Mouse (Mus musculus) myocyte (in vitro differentiated cells): Measurements from ENCODE around the gene Egflam.

Source experiments
- CEBPB ChIP-seq: IDR thresholded peaks from 2 replicates; pipeline ENCODE4 v1.6.1; 2011; ENCODE audit warnings: mild to moderate bottlenecking, moderate library complexity; ENCODE audit not compliant: poor library complexity, insufficient read depth, severe bottlenecking
- E2F4 ChIP-seq: IDR thresholded peaks from one replicate; pipeline ENCODE4 v1.6.1; 2011; ENCODE audit warnings: mild to moderate bottlenecking, control low read depth, moderate library complexity; ENCODE audit not compliant: insufficient read depth
- MAX ChIP-seq: IDR thresholded peaks from one replicate; pipeline ENCODE4 v1.6.1; 2011; ENCODE audit warnings: low read depth, mild to moderate bottlenecking, control low read depth
- MYOD1 ChIP-seq, 3 experiments: IDR thresholded peaks; one replicate each; pipeline ENCODE4 v1.6.1; 2011; ENCODE audit warnings: control low read depth in 2 of 3, low read depth in 2 of 3, mild to moderate bottlenecking in 2 of 3, moderate library complexity in 1 of 3; ENCODE audit not compliant: insufficient read length in 2 of 3, control insufficient read depth in 1 of 3
- MYOG ChIP-seq, 3 experiments: IDR thresholded peaks; one replicate each; pipeline ENCODE4 v1.6.1; 2011; ENCODE audit warnings: control low read depth in 2 of 3, low read depth in 2 of 3, mild to moderate bottlenecking in 2 of 3; ENCODE audit not compliant: insufficient read length in 2 of 3, control insufficient read depth in 1 of 3, insufficient read depth in 1 of 3
- POLR2A ChIP-seq: IDR thresholded peaks from one replicate; pipeline ENCODE4 v1.6.1; 2011; ENCODE audit warnings: low read depth, mild to moderate bottlenecking, control low read depth, moderate library complexity; ENCODE audit not compliant: insufficient read length
- POLR2AphosphoS2 ChIP-seq: IDR thresholded peaks from one replicate; pipeline ENCODE4 v1.6.1; 2011; ENCODE audit warnings: low read depth, control low read depth; ENCODE audit not compliant: insufficient read length
- TCF12 ChIP-seq: IDR thresholded peaks from one replicate; pipeline ENCODE4 v1.6.1; 2011; ENCODE audit warnings: mild to moderate bottlenecking, control low read depth; ENCODE audit not compliant: poor library complexity, insufficient read depth, severe bottlenecking
- TCF3 ChIP-seq: IDR thresholded peaks from one replicate; pipeline ENCODE4 v1.6.1; 2011; ENCODE audit warnings: low read depth, control low read depth; ENCODE audit not compliant: insufficient read length
- USF1 ChIP-seq: IDR thresholded peaks from one replicate; pipeline ENCODE4 v1.6.1; 2011; ENCODE audit warnings: low read depth, mild to moderate bottlenecking, control low read depth, moderate library complexity

- no peak for TF ChIP-seq MYOD1 (IDR thresholded peaks at IDR 0.05; ENCODE audit: control insufficient read depth in 1 of 3, insufficient read length in 2 of 3, low read depth in 2 of 3)
- TF ChIP-seq USF1 = no peak
- no peak for TF ChIP-seq POLR2A
- no peak for TF ChIP-seq E2F4
- TF ChIP-seq MYOG (IDR thresholded peaks at IDR 0.05; ENCODE audit: control insufficient read depth in 1 of 3, insufficient read depth in 1 of 3, insufficient read length in 2 of 3, low read depth in 2 of 3) = no peak
- TF ChIP-seq TCF12 = no peak
- no peak for TF ChIP-seq TCF3
- no peak for TF ChIP-seq POLR2AphosphoS2
- TF ChIP-seq CEBPB = no peak
- TF ChIP-seq MAX = no peak
These were observed 763 bp downstream of the Egflam start for GRCm38 (mm10) chr15:7397446-7397817.
